Mouse (Mus musculus) stomach, embryonic 14.5 days (tissue): ENCODE data around the gene Amotl1. TPM values are rescaled to one million over a fixed set of nuclear protein-coding genes. Genes with fewer than 3 reads are reported as not detected.

Source experiments
- ATAC-seq: fragments of 200-750 bp; cut with Nextera tagmentation; 2 replicates; pipeline ENCODE4 v1.8.0; 2017; ENCODE audit warnings: low read depth, moderate TSS enrichment; ENCODE audit not compliant: insufficient number of reproducible peaks, insufficient read depth, low FRiP score
- H3K27ac ChIP-seq: fragments of 300-500 bp; sonication (generic); 2 replicates; pipeline ENCODE4 v1.5.1; 2014; ENCODE audit warnings: mild to moderate bottlenecking, low read length, moderate library complexity, mixed read lengths
- H3K27me3 ChIP-seq: fragments of 300-500 bp; sonication (generic); 2 replicates; pipeline ENCODE4 v1.6.1; 2014; ENCODE audit warnings: low read length, control low read depth, mixed read lengths; ENCODE audit not compliant: control insufficient read depth, insufficient read depth
- H3K36me3 ChIP-seq: fragments of 300-500 bp; sonication (generic); 2 replicates; pipeline ENCODE4 v1.6.1; 2014; ENCODE audit warnings: mild to moderate bottlenecking, control low read depth, low read length, moderate library complexity, mixed read lengths; ENCODE audit not compliant: control insufficient read depth, insufficient read depth
- H3K4me1 ChIP-seq: fragments of 300-500 bp; sonication (generic); 2 replicates; pipeline ENCODE4 v1.6.1; 2014; ENCODE audit warnings: low read length, control low read depth, mixed read lengths; ENCODE audit not compliant: control insufficient read depth, insufficient read depth
- H3K4me2 ChIP-seq: fragments of 300-500 bp; sonication (generic); replicated peaks from 2 replicates; pipeline ENCODE4 v1.6.1; 2014; ENCODE audit warnings: low read depth, low read length, control low read depth
- H3K4me3 ChIP-seq: fragments of 300-500 bp; sonication (generic); 2 replicates; pipeline ENCODE4 v1.5.1; 2014; ENCODE audit warnings: low read depth, low read length, control low read depth
- H3K9ac ChIP-seq: fragments of 300-500 bp; sonication (generic); replicated peaks from 2 replicates; pipeline ENCODE4 v1.6.1; 2014; ENCODE audit warnings: low read depth, mild to moderate bottlenecking, control low read depth, low read length, moderate library complexity, mixed read lengths
- H3K9me3 ChIP-seq: fragments of 300-500 bp; sonication (generic); 2 replicates; pipeline ENCODE4 v1.6.1; 2016; ENCODE audit warnings: low read depth, low read length, control low read depth; ENCODE audit not compliant: control insufficient read depth
- WGBS: fragments of 180-500 bp; shearing (Covaris S2); extraction: QIAGEN DNeasy Blood & Tissue Kit; methylation state at CpG from one replicate; pipeline ENCODE4 v1.1.7; 2014; 5-methylcytosine and 5-hydroxymethylcytosine counted together
- polyA plus RNA-seq: library from polyadenylated mRNA; unstranded; fragments of >200 nt; fragmentation: Nextera tagmentation; extraction: Ambion mirVana; gene quantifications from 2 replicates; pipeline ENCODE4 v1.2.1, GENCODE M21; 2014

Gene Amotl1
- 31.8 and 35.3 TPM in 2 replicates for polyA plus RNA-seq

DNA sequence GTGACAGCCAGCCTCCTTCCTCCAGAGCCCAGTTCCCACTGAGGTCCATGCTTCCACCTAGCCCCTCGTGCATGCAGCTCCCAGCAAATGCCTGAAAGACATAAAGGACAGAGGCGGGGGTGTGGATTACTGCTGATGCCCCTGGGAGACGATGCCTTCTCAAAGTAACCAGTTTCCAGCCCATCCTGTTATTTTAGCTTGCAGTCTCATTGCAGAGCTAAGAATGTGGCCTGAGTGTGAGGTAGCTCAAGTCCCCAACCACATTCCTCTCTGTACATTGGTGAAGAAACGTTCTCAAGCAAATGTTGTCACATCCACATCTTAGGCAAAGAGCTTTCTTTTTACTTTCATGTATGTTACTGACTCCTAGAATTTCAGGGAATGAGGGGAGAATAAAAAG is at the start of gene Amotl1:
Gene Amotl1 (minus strand): TSS at position 101 of the 400 bp plus-strand sequence.
- Histone ChIP-seq H3K27me3 (no peaks in the 10 kb centered on the region), H3K9me3 (no peaks in the 10 kb centered on the region), H3K27ac (no peak within 1 kb of the TSS), H3K36me3 (no peaks in the 10 kb centered on the region), H3K4me1 (peaks cover 10% of the 10 kb centered on the region; the same call in 1 of the 2 replicates), H3K9ac (no peak within 1 kb of the TSS), H3K4me3 (no peak within 1 kb of the TSS), H3K4me2 (no peak within 1 kb of the TSS)
- 56% methylated on average over 4 of the region's 4 CpGs for WGBS
- ATAC-seq, result no peak

DNA sequence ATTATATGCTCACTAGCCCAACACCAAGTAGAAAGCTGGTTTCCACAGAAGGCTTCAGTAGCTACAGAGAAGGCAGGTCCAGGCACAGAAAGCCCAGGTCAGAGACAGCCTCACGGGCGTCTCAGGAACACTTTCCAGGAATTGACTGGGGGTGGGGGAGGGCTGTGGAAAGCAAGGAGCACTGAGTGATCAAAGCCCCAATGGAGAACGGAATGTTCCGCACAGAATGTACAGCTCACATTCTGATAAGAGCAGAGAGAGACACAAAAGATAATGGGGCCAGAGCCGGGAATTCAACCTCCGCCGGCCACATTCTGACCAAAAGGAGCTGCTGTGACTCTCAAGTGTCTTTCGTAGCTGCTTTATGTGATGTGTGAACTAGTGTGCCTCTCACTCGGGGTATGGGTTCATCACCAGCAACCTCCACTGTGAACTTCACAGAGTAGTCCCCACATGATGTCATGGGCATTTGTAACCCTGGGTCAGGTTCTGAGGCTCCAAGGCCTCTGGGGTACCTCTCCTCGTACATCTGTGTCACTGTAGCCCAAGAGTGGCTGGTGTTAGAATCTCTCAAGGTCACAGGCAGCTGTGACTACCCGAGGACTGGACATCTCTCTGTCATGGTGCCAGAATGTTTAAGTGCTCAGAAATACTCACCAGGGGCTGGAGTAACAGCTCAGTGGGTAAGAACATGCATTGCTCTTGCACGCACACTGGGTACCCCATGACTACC is 44.7 kb upstream of the Amotl1 start:
- Histone ChIP-seq H3K27ac (no peak overlapping the region), H3K27me3 (no peaks in the 10 kb centered on the region), H3K36me3 (no peaks in the 10 kb centered on the region), H3K9me3 (no peaks in the 10 kb centered on the region), H3K4me2 (no peak overlapping the region), H3K9ac (no peak overlapping the region), H3K4me3 (no peak overlapping the region), H3K4me1 (no peaks in the 10 kb centered on the region)
- ATAC-seq, result 0 out of 2 replicates have a peak, but pooled peaks have one; percentile 23
- 66% methylated on average over 12 of the region's 12 CpGs for WGBS

DNA sequence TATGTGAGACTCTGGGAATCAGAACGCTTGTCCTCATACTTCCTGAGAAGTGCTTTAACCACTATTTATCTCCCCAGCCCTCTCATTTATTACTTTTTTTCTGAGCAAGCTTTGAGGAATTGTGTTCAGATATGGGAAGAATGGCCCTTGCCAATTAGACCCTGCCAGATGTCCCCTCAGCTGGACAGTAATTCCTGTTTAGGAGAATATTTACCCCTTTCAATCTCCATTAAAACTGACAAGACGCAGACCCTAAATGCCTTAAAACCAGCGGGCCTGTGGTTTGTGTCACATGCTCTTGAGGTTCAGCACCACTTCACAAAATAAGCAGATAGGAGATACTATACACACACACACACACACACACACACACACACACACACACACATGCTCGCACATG is 39.5 kb upstream of the Amotl1 start:
- Histone ChIP-seq H3K27ac (no peak overlapping the region), H3K4me1 (no peaks in the 10 kb centered on the region), H3K27me3 (no peaks in the 10 kb centered on the region), H3K9ac (no peak overlapping the region), H3K9me3 (no peaks in the 10 kb centered on the region), H3K36me3 (no peaks in the 10 kb centered on the region), H3K4me3 (no peak overlapping the region), H3K4me2 (no peak overlapping the region)
- no peak for ATAC-seq
- 50% methylated on average over 4 of the region's 4 CpGs for WGBS

DNA sequence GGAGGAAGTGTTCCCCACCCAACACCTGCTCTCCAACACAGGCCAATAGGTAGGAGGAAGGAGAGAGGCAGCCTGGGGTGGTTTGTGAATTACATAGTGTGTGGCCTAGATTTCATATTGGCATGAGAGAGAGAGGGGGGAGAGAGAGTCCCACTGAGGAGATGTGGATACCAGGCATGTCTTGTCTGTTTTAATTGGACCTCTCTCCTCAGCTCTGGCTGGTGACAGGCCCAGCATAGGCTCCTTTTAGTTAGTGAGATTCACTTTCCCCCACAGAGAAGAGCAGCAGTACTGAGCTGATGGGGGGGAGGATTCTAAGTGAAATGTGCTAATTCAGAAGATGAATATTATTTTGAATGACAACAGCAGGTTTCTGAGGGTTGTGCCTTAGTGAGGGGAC is 37.9 kb upstream of the Amotl1 start:
- ATAC-seq, result no peak
- no peaks in the 10 kb centered on the region for H3K36me3 ChIP-seq
- no peak overlapping the region for H3K4me2 ChIP-seq
- peaks cover 4% of the 10 kb centered on the region; the same call in 1 of the 2 replicates for H3K9me3 ChIP-seq
- H3K9ac ChIP-seq, result no peak overlapping the region
- H3K27me3 ChIP-seq, result no peaks in the 10 kb centered on the region
- no peak overlapping the region for H3K4me3 ChIP-seq
- no peak overlapping the region for H3K27ac ChIP-seq
- no peaks in the 10 kb centered on the region for H3K4me1 ChIP-seq

DNA sequence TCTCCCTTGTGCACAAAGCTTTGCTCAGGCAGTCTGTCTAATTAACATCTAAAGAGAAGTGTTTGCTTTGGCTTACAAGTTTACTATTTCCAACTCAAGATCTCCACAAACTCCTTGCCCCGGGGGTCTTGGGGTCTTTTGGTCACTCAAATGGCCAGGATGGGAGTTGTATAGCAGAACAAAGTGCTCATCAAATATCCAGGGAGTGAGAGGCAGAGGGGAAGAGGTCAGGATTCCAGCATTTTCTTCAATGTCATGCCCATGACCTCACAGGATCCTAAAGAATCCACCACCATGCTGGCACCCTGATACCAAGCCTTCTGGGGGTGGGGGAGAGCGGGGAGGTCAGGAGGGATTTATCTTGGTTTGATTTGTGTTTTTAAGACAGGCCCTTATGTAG is 35.7 kb upstream of the Amotl1 start:
- no peak for ATAC-seq

DNA sequence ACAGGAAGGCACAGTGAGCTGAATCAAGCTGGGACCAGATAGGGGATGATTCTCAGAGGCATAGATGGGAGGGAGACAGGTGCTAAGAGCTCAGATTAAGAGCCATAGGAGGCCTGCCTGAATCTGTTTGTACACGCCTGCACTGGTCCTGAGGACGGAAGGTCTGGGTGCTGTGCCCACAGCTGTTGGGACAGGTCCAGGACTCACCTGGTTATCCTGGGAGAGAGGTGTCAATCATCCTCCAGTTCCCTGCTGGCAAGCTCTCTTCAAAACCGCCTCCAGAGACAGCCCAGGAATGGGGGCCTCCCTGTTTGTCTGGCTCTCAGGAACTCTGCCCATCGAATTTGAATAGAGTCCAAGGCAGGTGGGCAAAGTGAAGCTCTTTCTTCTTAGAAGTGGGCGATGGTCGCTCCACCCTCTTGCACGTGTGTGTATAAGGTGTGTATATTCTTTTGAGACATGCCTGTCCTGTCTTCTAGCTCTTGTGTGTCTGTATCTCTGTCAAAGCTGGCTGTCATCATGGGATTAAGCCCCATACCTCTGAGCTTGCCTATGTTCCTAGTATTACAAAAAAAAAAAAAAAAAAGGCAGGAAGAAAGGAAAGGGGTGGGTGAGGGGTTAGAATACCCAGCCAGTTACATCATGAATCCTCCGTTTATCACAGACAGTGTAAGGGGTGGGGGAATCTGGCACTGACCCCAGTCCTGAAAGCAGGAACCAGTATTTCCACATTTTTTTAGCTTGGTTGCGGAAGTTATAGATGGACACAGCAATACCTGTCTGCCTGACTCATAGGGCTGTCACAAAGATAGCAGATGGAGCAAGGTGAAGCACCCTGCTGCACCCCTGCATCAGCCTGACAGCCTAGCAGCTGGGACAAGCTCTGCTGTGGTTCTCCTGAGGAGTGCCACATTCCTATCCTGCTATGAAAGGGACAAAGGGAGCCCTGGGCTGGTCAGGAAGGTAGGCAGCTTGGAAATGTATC is 31.1 kb upstream of the Amotl1 start:
- 46% methylated on average over 9 of the region's 9 CpGs for WGBS
- H3K9ac ChIP-seq, result no peak overlapping the region
- no peak overlapping the region; the same call in 1 of the 2 replicates for H3K27ac ChIP-seq
- H3K27me3 ChIP-seq, result no peaks in the 10 kb centered on the region
- H3K9me3 ChIP-seq, result peaks cover 4% of the 10 kb centered on the region; the same call in 1 of the 2 replicates
- H3K4me3 ChIP-seq, result no peak overlapping the region
- H3K4me1 ChIP-seq, result 0 out of 2 replicates have a peak, but pooled peaks cover 6% of the 10 kb centered on the region
- no peak overlapping the region for H3K4me2 ChIP-seq
- ATAC-seq, result peak; percentile 77
- H3K36me3 ChIP-seq, result no peaks in the 10 kb centered on the region

More for the DNA sequence above, 35.7 kb upstream of the Amotl1 start:
- Histone ChIP-seq H3K9me3 (peaks cover 4% of the 10 kb centered on the region; the same call in 1 of the 2 replicates), H3K4me2 (no peak overlapping the region), H3K27ac (no peak overlapping the region), H3K4me1 (0 out of 2 replicates have a peak, but pooled peaks cover 4% of the 10 kb centered on the region), H3K9ac (no peak overlapping the region), H3K27me3 (no peaks in the 10 kb centered on the region), H3K36me3 (no peaks in the 10 kb centered on the region), H3K4me3 (no peak overlapping the region)
- WGBS, result 67% methylated on average over 2 of the region's 2 CpGs

DNA sequence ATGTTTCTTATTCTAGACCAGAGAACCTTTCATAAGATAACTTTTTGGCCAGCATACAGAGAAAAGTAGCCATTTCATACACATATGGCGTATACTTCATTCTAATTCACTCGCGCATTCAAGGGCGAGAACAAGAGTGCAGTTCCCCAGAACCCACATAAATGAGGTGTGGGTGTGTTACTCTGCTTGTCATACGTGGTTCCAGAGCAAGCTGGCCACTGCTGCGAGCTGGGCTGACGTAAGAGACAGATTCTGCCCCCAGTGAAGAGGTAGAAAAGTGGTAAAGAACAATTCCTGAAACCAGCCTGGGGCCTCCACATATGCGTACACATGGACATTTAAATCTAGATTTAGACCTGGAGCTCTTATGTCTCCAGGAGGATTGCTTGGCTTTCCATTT is 29.6 kb upstream of the Amotl1 start:
- Histone ChIP-seq H3K27me3 (no peaks in the 10 kb centered on the region), H3K9ac (no peak overlapping the region), H3K4me1 (0 out of 2 replicates have a peak, but pooled peaks cover 6% of the 10 kb centered on the region), H3K36me3 (no peaks in the 10 kb centered on the region), H3K9me3 (peaks cover 4% of the 10 kb centered on the region; the same call in 1 of the 2 replicates), H3K27ac (no peak overlapping the region), H3K4me2 (no peak overlapping the region), H3K4me3 (no peak overlapping the region)
- no peak for ATAC-seq
- WGBS, result 91% methylated on average over 8 of the region's 8 CpGs

DNA sequence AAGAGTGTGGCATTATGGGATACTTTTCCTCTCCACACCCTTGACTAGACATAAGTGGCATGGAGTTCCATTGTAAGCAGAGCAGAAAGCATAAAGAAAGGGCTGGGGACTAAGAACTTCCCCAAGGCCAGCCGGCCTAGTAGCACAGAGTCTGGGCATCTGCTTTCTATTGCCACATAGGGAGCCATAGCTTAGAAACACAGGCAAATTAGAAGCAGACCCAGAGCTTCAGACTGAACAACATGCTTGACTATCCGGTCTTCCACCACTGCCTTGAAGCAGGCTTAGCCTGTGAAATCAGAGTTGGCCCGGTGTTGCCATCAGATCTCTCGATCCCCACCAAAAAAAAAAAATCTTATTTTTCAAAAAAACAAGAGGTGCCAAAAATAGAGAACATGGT is 28.3 kb upstream of the Amotl1 start:
- Histone ChIP-seq H3K4me2 (no peak overlapping the region), H3K27ac (no peak overlapping the region), H3K4me1 (0 out of 2 replicates have a peak, but pooled peaks cover 6% of the 10 kb centered on the region), H3K9ac (no peak overlapping the region), H3K36me3 (no peaks in the 10 kb centered on the region), H3K27me3 (no peaks in the 10 kb centered on the region), H3K9me3 (no peaks in the 10 kb centered on the region), H3K4me3 (no peak overlapping the region)
- 88% methylated on average over 4 of the region's 4 CpGs for WGBS
- ATAC-seq, result no peak
